Mouse (Mus musculus) erythroblast, embryonic 14.5 days (primary cell): Measurements from ENCODE around the gene Prcc.

Experiments
- GATA1 ChIP-seq: IDR thresholded peaks from 2 replicates; pipeline ENCODE4 v1.6.1; 2012; ENCODE audit warnings: low read length, inconsistent platforms, mixed read lengths
- TAL1 ChIP-seq: IDR thresholded peaks from 3 replicates; pipeline ENCODE4 v1.6.1; 2012; ENCODE audit warnings: low read length, inconsistent platforms, mixed read lengths

- TF ChIP-seq TAL1 (no peak), GATA1 (no peak)
These were observed 68.7 kb downstream of the Prcc start for GRCm38 (mm10) chr3:87816646-87817093.
